Mouse (Mus musculus): ENCODE data around the gene 1700015F17Rik.

1700015F17Rik gene

DNA sequence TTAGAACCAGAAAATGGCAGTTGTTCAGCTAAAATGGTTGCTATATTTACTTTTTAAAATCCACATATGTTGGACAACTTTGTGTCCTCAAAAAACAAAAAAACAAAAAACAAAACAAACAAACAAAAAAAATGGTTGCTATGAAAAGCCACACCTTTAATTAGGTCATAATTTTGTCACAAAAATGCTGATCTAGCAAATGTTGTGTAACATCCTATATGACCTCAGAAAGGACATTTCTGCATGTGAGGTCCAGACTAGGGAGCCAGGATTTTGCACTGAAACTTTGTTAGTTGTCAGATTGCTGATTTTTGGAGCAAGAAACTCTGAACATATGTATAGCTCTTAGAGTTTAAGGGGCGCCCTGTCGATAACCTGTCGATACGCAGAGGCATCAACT lies 55.9 kb downstream of the 1700015F17Rik start:
- DNase-seq = no peak

GRCm38 (mm10) chr5:5421439-5421838 lies 57.5 kb downstream of the 1700015F17Rik start:
- no peak for DNase-seq

- DNase-seq = no peak
These were observed 58.9 kb downstream of the 1700015F17Rik start, which contains the start of gene Cdk14 for GRCm38 (mm10) chr5:5419992-5420455. Cdk14 (minus strand) TSS chr5:5420312.

DNA sequence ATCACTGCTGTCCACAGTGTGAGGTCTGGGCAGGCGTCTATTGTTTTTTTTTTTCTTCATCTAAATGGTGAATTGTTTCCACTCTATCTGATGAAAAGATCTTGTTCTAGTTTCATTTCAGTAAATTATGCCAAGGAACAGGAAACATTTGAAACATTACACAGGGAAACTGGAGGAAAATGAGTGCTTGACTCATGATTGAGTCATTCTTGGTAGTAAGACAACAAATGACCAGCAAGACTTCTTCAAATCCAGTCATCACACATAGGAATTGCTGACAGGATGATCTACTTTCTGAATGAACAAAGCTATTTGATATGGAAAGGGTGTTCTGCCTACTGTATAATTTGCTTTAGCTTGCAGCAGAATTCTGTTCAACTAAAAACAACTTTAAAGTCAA lies 59.7 kb downstream of the 1700015F17Rik start:
- DNase-seq = no peak

- DNase-seq = no peak
These were observed 64.1 kb downstream of the 1700015F17Rik start for GRCm38 (mm10) chr5:5414835-5415234.

GRCm38 (mm10) chr5:5411886-5412285 lies 67.1 kb downstream of the 1700015F17Rik start:
- DNase-seq = no peak

- DNase-seq = no peak
These were observed 77.0 kb downstream of the 1700015F17Rik start for GRCm38 (mm10) chr5:5401986-5402385.

GRCm38 (mm10) chr5:5392786-5393185 lies 86.2 kb downstream of the 1700015F17Rik start:
- DNase-seq = no peak

Data from cerebellum, adult 9-10 months (tissue).